Mouse (Mus musculus): ENCODE measurements around the gene Tbc1d2. TPM values are rescaled to one million over a fixed set of nuclear protein-coding genes. Genes with fewer than 3 reads are reported as not detected.
"Not testable (repeated sequence)": the region's sequence is repeated elsewhere in the genome, so short reads cannot be mapped to it uniquely, and the experiment has no call there.

The Tbc1d2 gene
- polyA plus RNA-seq, 1 experiment, result 17.9 TPM

DNA sequence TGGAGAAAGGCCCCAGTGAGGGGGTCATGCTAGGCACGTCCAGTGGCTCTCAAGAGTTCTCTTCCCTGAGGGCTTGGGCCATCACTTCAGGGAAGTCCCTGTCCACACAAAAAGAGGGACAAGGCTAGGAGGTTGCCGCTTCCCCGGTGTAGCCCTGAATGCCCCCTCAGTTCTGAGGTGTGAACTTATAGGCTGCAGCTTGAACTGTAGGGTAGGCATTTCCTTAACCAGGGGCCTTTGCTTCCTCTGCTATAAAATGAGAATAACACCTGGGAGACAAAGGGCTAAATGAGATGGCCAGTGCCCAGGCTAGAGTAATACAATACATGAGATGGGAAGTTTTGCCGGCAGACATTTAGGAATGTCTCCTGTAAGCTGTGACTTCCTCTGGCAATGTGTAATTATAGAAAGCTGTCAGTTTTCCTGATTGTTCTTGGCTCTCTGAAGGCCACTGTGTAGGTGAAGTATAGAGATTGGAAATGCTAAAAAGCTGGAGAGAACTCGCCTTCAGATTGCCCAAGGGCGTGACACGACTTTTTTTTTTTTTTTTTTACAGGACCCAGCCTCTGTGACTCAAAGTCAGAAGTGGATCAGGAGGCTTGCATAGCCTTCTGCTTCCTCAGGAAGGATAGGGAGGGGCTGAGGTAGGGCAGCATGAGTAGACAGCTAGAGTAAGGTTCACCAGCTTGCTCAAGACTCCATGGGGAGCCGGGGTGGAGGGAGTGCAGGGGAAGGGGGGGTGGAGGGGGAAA lies 6.9 kb downstream of the Tbc1d2 start:
- no peak for DNase-seq (ENCODE audit: low read depth)

DNA sequence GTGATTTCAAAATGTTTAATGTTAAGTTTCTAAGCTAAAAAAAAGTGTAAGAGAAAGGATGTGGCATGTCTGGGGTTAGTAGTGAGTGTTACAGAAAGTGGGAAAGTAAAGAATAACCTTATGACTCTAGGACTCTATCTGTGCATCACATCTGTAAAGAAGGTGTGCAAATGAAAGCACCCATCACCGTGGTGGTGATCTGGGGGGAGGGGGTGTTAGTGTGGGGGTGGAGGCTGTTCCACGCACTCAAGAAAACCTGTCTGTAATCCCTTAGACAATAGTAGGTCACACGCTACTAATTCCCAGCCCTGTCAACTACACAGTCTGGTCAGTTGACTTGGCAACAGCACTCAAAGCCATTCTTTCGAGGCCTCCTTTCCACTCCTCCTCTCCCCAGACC lies 8.7 kb downstream of the Tbc1d2 start:
- DNase-seq (ENCODE audit: low read depth), result no peak

DNA sequence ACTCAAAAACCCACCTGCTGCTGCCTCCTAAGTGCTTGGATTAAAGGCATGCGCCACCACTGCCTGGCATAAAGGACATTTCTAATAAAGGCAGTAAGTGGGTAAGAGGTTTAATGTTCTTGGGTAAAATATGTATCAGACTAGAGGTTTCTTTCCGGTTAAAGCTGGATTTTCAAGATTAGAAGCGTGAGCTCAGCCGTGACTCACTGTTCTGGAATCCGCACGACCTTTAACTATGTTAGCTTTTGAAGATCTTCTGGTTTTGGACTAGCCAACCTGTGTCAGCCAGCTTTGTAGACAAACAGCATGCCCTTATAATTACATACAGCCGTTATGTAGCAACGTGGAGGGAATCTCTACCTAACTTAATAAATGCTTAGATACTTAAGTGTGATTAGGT lies 10.1 kb downstream of the Tbc1d2 start:
- no peak for DNase-seq (ENCODE audit: low read depth)

DNA sequence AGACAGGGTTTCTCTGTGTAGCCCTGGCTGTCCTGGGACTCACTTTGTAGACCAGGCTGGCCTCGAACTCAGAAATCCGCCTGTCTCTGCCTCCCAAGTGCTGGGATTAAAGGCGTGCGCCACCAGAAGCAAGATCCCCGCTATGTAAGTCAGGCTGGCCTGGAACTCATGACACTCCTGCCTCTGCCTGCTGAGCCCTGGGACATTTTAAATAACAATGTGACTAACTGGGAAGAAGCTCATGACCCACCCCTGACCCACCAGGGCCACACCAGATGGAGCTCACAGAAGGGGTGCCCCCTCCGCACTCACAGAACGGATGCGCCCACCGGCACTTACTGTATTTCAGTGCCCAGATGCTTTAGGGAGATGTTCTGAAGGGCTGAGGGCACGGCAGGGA lies 12.8 kb downstream of the Tbc1d2 start:
- not testable (repeated sequence) for DNase-seq (ENCODE audit: low read depth)

DNA sequence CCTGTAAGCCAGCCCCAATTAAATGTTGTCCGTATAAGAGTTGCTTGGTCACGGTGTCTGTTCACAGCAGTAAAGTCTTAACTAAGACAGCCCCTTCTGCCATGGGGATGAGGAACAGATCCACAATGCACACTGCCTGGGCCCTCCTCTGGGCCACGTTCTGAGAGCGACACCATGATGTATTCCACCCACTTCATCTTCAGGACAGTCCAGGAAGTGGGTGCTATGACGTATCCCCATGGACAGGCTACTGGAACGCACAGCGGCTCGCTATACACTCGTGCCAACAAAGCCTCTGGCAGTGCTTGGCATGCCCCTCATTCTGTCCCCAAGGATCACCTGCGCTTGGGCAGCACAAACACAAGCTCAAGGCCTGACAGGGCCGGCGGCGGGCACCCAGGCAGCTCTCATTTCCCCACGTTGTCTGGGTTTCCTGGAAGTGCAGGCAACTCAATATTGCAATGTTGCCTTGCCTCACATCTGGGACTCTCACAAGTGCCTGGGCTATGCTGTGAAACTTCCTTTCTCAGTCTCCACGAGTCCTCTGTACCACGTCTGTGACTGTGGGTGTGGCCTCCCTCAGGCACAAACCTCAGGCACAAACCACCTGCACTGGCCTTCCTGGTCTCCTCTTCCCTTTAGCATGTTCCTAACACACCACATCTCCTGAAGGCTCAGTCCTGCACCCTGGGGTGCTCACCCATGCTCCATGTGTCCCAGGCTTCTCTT lies 14.1 kb downstream of the Tbc1d2 start:
- DNase-seq (ENCODE audit: low read depth), result no peak

DNA sequence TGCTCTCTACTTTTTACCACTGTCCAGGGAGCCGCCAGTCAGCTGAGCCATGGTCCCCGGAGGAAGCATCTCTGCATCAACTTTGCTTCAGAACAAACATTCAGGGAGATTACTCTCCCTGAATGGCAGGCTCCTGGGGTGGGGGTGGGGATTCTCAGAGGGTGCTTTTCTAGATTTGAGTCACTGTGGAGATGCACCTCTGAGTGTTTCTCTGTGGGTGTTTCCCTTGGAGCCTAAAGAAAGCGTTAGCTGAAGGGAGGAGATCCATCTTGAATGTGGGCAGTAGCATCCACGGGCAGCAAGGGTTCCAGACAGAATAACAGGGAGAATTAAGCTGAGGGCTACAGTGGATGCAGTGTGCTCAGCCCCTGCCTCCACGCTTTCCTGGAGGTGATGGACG lies 15.1 kb downstream of the Tbc1d2 start:
- DNase-seq (ENCODE audit: low read depth), result no peak

DNA sequence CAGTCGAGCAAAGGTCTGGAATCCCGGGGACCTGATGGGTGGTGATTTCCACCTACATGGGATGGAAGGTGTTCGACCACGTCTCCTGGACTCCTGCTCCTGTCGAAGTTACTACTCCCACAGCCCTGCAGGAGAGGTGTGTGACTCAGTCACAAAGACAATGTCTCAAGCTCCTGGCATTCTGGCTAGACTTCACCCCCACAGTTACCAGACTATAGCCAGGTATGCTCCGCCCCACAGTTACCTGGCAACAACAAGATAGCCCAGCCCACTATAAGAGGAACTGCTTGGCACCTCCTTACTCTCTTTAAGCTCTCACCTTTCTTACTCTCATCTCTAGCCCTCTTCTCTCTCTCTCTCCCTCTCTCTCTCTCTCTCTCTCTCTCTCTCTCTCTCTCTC lies 16.4 kb downstream of the Tbc1d2 start:
- DNase-seq (ENCODE audit: low read depth), result not testable (repeated sequence)

DNA sequence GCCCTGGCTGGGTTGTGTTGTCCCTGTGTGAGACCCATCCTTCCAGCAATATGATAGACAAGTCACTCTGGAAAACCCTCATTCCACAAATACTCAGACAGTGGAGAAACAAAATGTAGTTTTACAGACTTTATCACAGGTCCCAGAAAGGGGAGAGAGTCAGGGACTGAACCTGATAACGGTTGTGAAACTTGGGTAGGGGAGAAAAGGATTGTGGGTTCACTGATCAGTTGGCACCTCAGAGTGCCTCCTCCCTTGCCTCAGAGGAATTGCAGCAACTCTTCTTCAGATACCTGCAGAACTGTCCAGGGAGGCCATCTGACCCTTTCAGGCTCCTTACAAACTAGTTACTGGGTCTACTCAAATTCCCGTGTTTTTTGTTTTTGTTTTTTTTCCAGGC lies 17.5 kb downstream of the Tbc1d2 start:
- no peak for DNase-seq (ENCODE audit: low read depth)

DNA sequence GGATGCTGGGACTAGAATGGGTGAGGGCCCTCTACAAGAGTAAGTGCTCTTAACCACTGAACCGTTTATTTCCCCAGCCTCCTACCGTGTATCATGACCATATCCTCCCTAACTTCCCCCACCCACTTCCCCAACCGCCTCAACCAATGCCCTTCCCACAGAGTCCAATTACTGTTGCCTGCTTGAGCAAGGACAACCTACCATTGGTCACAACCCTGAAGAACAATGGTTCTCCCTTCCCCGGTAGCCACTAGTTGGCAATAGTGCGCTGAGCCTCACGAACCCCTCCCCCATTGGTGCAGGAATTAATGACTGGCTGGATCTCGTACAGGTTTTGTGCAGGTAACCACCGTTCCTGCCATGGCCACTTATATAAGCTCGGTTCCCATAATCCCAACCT lies 19.6 kb downstream of the Tbc1d2 start:
- DNase-seq (ENCODE audit: low read depth), result no peak

DNA sequence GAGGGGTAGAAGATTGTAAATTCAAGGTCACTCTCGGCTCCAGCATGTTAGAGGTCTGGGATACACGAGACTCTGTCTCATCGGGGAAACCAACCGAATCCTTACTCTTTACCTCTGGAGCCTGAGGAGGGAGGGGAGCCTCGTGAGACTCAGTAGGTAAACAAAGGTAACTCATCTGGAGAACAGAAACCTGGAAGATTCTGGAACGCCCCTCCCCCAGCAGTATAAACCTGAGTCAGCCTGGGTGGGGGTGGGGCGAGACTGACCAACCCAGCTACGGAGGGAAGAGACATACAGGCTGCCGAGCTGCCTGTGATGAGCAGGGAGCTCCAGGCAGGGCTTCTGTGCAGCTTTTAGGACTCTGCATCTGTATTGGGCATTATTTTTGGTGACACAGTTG lies 21.1 kb downstream of the Tbc1d2 start:
- DNase-seq (ENCODE audit: low read depth), result no peak

DNA sequence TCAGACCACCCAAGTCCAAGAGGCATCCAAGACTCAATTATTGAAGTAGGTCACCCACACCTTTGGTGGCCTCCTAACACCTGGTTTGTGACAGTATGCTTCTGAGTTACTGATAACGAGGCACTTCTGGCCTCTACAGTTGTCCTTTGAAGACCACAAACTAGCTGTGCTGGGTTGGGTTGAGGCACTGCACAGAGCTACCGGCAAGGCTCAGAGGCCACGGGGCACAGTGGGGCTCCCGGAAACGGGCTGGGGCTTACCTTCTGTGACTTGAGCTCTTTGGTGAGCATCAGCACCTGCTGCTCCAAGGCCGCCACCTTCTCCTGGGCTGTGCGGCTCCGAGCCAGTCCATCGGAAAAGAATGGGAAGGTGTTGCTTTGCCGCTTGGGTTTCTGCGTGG lies 21.9 kb downstream of the Tbc1d2 start:
- DNase-seq (ENCODE audit: low read depth), result no peak

DNA sequence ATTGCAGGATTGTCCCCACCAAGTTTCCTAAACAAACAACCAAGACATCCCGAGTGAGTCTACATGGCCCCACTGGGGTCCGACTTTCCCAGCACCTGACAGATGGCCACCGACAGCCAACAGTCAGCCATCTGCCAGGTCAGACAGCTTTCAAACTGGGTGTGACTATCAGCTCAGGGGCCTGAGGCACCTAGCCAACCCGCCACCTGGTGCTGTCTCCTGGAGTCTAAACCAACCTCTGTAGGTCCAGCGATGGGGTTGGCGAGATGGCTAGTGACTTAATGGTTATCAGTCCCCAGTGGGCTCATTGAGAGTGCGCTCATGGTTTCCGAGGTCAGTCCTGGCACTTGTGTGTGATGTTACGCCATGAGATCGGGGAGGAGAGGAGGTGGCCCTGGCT lies 24.9 kb downstream of the Tbc1d2 start:
- DNase-seq (ENCODE audit: low read depth), result no peak

DNA sequence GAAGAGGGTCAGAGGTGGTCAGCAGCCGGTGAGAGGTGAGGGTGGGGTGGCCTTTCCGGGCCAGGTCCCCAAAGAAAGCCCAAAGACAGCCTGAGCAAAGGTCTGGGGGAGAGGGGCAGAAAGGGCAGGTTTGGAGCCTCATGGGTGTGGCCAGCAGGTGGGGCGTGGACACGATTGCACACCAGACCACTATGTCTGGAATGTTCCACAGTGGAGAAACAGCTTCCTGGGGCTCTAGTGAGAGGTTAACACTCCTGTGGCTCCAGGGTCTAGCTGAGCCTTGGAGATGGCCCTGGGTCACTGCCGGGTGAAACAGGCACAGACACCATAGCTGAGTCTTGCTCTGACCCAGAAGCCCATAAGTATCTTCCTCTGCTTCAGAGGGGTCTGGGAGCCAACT lies 27.0 kb downstream of the Tbc1d2 start:
- DNase-seq (ENCODE audit: low read depth), result no peak

DNA sequence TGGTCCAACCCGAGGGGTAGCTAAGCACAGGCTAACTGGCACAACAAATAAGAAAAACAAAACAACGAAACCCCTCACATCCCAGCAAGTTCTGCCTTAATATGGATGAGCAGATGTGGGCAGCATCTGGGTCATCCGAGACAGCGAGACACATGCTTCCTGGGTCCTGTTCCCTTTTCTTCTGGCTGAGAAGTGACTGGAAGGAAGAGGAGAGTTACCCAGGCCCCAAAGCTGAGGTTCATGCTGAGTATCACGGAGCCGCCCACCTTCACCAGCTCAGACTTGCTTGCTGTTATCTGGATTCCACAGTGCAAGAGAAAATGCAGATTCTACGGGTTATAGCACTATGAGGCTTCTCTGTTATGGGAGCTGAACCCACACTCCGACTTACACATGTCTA lies 29.1 kb downstream of the Tbc1d2 start:
- DNase-seq (ENCODE audit: low read depth), result no peak

DNA sequence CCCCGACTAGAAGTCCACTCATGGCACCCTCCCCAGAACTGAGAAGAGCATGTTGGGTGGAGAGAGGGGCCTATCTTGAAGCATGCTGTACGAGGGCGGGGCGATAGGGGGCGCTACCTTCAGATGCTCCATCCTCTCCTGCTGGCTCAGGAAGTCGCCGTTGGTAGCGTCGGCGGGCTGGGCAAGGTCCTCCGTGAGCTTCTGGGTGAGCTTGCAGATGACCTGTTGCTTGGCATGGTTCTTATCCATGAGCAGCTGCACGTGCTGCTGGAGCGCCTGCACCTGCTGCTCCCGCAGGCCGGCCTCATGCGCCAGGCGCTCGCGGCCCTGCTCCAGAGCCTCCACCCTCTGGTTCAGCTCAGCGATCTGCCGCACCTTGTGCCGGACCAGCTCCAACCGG lies 29.7 kb downstream of the Tbc1d2 start:
- no peak for DNase-seq (ENCODE audit: low read depth)

DNA sequence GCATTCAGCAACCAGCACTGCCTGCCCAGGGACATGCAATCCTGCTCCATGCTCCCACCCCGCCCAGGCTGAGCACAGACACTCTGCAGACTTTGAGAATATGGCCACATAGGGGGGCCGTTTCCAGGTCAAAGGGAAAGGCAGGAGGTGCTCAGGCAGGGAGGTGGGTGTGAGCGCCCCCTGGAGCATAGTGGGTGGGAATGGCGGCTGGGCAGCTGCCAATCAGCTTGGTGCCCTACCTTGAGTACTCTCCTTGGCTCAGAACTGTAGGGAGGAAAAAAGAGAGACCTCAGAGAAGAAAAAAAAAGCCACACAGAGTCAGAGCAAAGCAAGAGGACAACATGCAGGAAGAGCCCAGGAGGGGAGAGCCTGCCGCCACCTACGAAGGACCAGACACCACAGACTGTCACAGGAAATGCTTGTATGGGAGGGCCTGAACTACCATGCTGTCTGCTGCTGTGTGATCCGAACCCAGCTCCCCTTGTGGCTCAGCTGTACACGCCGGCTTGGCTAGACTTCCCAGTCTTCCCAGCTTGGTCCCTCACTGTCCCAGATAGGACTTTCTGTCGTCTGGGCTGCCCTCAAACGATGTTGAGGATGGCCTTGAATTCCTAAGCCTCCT lies 31.7 kb downstream of the Tbc1d2 start:
- DNase-seq (ENCODE audit: low read depth), result no peak

DNA sequence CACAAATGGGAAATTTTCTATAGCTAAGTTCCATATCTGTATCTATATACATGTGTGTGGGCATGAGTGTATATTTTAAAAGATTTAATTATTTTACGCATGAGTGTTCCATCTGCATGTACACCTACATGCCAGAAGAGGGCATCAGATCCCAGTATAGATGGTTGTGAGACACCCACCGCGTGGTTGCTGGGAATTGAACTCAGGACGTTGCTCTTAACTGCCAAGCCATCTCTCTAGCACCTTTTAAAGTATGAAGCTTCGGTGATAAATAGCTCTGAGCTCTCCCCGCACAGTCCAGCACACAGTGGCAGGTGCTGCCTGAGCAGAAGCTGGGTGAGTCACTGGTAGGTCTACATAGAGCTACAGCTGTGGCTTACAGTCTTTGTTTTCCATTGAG lies 32.6 kb downstream of the Tbc1d2 start:
- no peak for DNase-seq (ENCODE audit: low read depth)

DNA sequence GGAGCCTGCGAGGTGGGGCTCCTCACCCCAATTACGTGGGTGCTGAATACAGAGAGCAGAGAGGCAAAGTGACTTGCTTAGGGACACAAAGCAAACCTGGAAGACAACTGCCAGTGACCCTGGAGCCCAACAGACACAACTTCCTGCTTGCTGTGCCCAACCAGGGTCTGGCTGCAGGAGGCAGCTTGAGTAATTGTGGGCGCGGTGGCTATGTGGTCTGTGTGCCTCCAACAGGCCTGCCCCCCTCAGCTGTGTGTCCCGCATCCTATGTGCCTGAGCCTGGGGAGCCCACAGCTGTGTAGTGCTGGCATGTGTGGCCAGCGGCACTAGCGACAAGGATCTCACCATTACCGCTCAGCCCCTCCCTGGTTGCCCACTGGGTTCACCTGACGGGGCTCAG lies 35.4 kb downstream of the Tbc1d2 start:
- no peak for DNase-seq (ENCODE audit: low read depth)

DNA sequence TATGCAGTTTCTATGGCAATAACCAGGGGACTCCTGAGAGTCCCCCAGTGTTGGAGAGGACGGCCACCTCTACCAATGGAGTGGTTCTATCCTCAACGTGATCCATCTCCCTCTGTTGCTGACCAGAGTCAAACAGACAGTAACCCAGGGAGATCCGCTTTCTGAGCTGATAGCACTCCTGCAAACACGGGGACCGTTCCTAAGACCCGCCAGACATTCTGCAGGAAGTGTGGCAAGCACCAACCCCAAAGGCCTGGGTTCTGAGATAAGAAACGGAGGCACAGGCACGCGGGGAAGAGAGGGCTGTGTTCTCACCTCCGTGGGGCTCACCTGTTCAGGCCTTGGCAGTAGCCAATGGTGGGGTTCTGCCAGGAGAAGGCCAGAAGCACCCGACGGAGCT lies 36.4 kb downstream of the Tbc1d2 start:
- DNase-seq (ENCODE audit: low read depth), result no peak

DNA sequence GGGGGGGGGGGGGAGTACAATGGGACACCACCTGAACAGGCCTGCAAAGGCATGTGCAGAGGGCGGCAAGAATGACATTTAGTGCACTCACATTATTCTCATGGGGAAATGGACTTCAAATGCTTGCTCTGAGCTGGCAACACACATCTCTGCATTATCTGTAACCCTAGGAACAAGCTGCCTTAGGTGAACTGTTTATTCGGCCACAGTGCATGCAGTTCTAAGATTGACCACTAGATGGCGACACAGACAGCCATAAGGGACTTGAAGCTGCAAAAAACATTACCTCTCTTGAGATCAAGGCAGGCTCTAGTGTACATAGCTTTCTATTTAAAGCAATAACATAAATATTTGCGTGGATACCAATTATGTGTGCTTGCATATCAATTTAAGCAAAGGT lies 38.8 kb downstream of the Tbc1d2 start:
- no peak for DNase-seq (ENCODE audit: low read depth)

DNA sequence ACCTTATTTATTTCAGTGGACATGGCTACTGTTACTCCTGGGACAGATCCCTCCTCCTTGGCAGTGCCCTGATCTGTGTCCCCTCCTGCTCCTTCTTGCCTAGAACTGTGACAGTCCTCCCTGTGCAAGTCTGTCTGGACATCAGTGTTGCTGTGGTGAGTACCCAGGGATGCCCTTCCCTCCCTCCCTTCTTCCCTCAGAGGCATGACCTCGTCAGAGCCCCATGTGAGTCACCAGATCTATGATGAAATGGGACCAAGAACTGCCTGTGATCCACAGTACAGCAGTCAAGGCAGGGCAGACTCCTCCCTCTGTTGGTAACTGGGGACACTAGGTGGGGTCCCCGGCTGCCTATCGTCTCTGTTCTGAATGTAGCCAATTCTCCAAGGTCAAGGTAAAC lies 42.4 kb downstream of the Tbc1d2 start:
- DNase-seq (ENCODE audit: low read depth), result no peak

DNA sequence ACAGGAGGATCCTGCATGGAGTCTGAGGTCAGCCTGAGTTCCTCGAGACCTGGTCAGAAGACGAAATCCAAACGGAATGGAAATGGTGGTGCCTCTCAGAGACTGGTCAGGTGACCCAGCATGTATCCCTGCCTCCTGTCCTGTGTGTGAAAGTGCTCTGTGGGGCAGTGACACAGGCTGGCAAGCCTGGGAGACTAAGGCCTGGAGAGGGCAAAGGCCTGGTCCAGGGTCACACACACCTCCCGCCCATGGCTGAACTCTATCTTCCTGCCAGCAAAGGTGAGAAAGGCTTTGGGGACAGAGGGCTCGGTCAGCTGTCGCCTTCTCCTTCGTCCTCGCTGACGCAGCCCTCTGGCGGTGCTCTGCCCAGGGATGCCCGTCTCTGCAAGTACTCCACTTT lies 44.6 kb downstream of the Tbc1d2 start:
- DNase-seq (ENCODE audit: low read depth), result no peak

DNA sequence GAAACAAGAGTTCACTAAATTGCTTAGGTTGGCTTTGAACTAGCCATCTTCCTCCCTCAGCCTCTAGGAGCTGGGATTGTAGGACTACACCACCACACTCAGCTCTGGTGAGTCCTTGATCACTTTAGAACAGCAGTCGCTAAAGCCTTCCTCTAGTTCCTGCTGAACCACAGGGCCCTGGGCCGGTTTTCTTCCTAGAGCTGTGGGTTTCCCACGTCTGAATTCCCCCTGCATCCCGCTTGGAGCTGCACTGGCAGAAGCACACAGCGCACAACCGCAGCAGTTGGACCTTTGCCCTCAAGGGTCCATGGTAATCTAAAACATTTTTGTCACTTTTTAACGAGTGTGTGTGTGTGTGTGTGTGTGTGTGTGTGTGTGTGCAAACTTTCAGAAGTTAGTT lies 47.3 kb downstream of the Tbc1d2 start:
- DNase-seq (ENCODE audit: low read depth), result no peak

Data from gonadal fat pad, adult 2 months (tissue).